Mouse (Mus musculus) heart, adult 11 months (tissue): ENCODE measurements around the gene Slc41a3.
A peak's percentile ranks its signal among the peaks of the same experiment; 100 is the strongest.

Experiments used
- DNase-seq: peaks from one replicate; pipeline ENCODE4 v3.0.0; 2022

Gene Slc41a3

GRCm38 (mm10) chr6:90598197-90598596, 6.3 kb upstream of the Slc41a3 start:
- peak; percentile 81 for DNase-seq

GRCm38 (mm10) chr6:90600351-90600750, 4.2 kb upstream of the Slc41a3 start:
- no peak for DNase-seq

- DNase-seq: peak; percentile 92
Observed at GRCm38 (mm10) chr6:90601736-90602135, 2.8 kb upstream of the Slc41a3 start.

- peak; percentile 90 for DNase-seq
Observed at GRCm38 (mm10) chr6:90602304-90602703, 2.2 kb upstream of the Slc41a3 start.

- DNase-seq: peak; percentile 93
Observed at GRCm38 (mm10) chr6:90603126-90603525, 1.4 kb upstream of the Slc41a3 start.

- DNase-seq: peak; percentile 94
Observed at GRCm38 (mm10) chr6:90604130-90604529, 395 bp upstream of the Slc41a3 start.

- no peak for DNase-seq
Observed at GRCm38 (mm10) chr6:90605298-90605665, 757 bp downstream of the Slc41a3 start.

- peak; percentile 95 for DNase-seq
Observed at GRCm38 (mm10) chr6:90606538-90606937, 2.0 kb downstream of the Slc41a3 start.

- DNase-seq: no peak
Observed at GRCm38 (mm10) chr6:90607196-90607595, 2.7 kb downstream of the Slc41a3 start.

GRCm38 (mm10) chr6:90608186-90608585, 3.7 kb downstream of the Slc41a3 start:
- peak; percentile 95 for DNase-seq

GRCm38 (mm10) chr6:90610248-90610647, 5.7 kb downstream of the Slc41a3 start:
- DNase-seq: no peak

- no peak for DNase-seq
Observed at GRCm38 (mm10) chr6:90613277-90613676, 8.8 kb downstream of the Slc41a3 start.

GRCm38 (mm10) chr6:90615362-90615761, 10.8 kb downstream of the Slc41a3 start:
- DNase-seq: peak; percentile 94

GRCm38 (mm10) chr6:90615991-90616390, 11.5 kb downstream of the Slc41a3 start:
- DNase-seq: peak; percentile 96

- DNase-seq: no peak
Observed at GRCm38 (mm10) chr6:90616481-90616880, 12.0 kb downstream of the Slc41a3 start.

GRCm38 (mm10) chr6:90618274-90618673, 13.7 kb downstream of the Slc41a3 start:
- no peak for DNase-seq

GRCm38 (mm10) chr6:90618821-90619636, 14.5 kb downstream of the Slc41a3 start:
- peak; percentile 96 for DNase-seq

- no peak for DNase-seq
Observed at GRCm38 (mm10) chr6:90619936-90620335, 15.4 kb downstream of the Slc41a3 start.

- no peak for DNase-seq
Observed at GRCm38 (mm10) chr6:90620791-90621583, 16.5 kb downstream of the Slc41a3 start.

- no peak for DNase-seq
Observed at GRCm38 (mm10) chr6:90621584-90621890, 17.0 kb downstream of the Slc41a3 start.

GRCm38 (mm10) chr6:90622758-90623455, 18.4 kb downstream of the Slc41a3 start:
- peak; percentile 93 for DNase-seq

GRCm38 (mm10) chr6:90623456-90623836, 18.9 kb downstream of the Slc41a3 start:
- DNase-seq: no peak

- peak; percentile 98 for DNase-seq
Observed at GRCm38 (mm10) chr6:90624184-90624583, 19.7 kb downstream of the Slc41a3 start.

GRCm38 (mm10) chr6:90624733-90625132, 20.2 kb downstream of the Slc41a3 start:
- DNase-seq: peak; percentile 98
